Mouse (Mus musculus): ENCODE measurements around the gene Ap1m2.
A peak's percentile ranks its signal among the peaks of the same experiment; 100 is the strongest.
"Not testable (repeated sequence)": the region's sequence is repeated elsewhere in the genome, so short reads cannot be mapped to it uniquely, and the experiment has no call there.

Ap1m2 gene

DNA sequence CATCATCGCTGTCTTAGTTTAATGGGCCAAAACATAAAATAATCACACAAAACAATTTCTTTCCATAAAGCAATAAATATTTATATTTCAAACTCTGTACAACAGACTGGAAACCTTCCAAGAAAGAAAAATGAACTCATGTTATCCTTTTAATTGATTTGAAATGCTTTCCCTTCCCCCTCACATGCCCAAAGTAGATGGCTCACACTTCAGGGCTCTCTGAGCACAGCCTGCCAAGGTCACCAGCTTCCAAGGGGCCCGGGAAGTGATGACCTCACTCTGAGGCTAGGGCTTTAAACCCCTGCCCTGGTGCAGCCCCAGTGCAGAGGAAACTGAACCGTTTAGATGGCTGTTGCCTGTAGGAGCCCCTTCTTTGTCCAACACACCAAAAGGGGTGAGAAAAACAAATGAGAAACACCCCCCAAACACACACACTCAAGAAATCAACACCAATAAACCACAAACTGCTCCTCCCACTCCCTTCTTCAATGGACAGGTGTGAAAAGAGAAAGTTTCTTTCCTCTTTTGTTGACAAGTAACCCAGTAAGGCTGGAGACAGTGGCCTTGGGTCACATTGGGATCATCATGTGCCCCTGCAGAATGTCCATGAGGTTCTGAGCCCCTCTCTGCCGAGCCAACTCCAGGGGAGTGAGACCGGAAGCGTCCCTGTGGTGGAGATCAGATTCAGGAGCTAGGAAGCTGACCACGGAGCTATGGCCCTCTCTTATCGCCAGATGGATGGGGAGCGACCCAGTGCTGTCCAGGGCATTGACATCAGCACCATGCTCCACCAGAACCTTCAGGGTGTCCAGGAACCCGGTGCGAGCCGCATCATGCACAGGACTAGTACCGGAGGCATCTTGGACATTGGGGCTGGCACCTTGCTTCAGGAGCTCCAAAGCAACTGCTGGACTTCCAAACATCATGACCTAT, 23.5 kb downstream of the Ap1m2 start:
- DNase-seq (ENCODE audit: low spot score in 2 of 2): peak; percentile 73 to 76

DNA sequence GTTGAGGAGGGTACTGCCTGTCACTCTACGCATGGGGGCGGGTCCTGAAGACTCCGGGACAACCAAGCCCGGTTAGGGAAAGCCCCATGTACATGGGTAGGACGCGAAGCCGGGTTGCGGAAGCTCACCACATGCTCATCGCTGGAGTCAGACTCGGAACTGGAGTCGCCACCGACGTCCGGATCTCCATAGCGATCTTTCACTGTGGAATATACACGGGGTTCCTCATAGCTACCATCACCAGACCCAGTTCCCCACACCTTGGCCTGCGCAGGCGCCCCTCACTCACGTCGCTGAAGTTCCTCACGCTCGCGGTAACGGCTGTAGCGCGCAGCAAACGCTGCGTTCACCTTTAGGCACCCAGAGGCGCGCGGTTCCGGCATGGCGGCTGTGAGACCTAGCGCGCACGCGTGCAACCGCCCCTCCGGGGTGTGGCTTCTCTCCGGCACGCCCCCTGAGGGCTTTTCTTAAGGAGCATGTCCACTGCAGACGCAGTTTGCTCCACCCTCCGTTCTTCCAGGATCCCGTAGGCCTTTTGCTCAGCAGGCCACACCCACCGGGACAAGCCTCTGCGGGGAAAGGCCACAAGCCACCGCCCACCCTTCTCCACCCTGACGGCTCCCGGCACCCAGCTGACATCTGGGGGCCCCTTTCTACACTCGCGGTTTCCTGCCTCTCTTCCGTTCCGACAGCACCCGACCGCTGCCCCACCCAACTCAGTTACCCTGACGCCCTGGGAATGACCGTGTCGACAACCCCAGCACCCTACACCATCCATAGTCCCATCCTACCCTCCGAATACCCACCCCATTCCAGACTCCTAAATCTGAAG, 24.4 kb downstream of the Ap1m2 start, which contains the start of gene Kri1:
Kri1 (minus strand) TSS at position 399 of the 832 bp plus-strand sequence.
- DNase-seq (ENCODE audit: low spot score in 2 of 2): peak; percentile 96

DNA sequence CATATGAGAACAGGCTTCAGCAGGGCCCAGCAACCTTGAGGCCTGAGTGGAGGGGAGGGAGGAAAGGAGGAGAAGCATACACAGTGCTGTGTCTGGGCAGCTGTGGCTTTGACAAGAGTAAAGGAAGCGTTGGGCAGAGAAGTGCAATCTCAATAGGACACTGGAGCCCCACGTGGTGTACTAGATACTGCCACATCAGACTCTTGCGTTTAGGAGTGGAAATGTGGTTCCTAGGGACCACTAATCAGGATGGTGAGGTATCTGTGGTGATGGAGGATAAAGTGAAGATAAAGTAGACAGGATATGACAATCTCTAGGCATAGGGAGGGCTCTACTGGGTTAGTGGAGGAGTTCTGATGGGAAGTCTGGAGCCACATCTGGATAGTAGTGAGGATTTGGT, 25.4 kb downstream of the Ap1m2 start:
- peak in 1 of 2 experiments; percentile 23 for DNase-seq (ENCODE audit: low spot score in 2 of 2)

DNA sequence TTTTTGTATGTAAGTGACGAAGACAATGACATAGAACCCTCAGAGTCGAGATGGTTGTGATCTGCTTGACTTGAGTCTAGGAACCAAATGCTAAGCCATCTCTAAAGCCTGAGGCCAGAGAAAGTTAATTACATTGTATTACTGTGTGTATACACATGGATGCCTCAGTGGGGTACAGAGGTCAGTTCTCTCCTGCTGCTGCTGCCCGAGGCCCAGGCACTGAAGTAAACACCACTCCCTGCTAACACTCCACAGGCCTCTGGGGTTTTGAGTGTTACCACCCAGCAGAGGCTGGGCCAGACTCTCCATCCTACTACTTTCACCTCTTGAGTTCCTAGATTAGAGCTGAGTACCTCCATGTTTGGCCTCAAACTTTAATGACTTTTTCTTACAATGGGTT, 28.1 kb downstream of the Ap1m2 start:
- no peak for DNase-seq (ENCODE audit: low spot score in 2 of 2)

DNA sequence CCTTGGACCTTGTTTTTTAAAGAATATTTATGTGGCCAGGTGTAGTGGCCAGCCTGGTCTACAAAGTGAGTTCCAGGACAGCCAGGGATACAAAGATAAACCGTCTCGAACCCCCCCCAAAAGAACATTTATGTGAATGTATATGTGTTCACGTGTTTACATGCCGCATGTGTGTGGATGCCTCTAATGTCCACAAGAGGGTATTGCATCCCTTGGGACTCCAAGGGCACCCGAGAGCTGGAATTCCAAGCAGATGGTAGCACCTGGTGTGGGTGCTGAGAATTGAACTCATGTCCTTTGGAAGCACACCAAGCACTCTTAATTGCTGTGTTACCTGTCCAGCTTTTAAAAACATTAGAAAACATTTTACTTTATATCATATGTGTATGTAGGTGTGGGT, 28.5 kb downstream of the Ap1m2 start:
- DNase-seq (ENCODE audit: low spot score in 2 of 2): no peak

DNA sequence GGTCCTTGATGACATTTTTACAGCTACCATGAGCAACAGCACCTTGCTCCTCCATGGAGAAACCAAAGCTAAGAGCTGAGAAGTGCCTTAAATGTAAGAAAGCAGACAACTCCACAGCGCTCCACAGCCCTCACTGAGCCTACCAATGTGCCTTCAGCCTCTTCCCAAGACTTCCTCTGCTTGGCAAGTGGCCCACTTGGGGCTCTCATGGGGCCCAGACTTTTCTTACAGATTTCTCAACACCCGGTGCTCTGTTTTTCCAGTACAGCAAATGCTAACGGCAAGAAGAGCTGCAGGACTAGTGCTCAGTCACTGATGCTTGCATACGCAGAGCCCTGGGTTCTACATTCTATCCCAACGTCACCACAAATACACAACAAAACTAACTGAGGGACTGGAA, 34.4 kb downstream of the Ap1m2 start:
- no peak for DNase-seq (ENCODE audit: low spot score in 2 of 2)

DNA sequence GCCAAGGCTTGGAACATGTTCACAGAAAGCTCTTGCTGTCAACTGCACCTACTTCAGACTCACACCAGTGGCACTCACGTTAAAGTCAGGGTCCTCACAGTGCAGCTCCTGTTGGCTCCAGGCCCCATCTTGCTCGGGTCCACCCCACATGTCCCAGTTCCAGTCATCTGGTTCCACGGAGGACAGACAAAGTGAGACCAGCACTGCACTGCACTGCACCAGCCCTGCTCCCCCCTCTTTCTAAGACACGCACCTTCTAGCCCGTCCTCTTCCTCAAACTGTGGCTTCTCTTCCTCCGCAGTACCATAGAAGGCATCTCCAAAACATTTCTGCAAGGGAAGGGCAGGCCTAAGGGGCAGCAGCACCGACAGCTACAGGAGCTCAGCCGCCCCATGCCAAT, 35.8 kb downstream of the Ap1m2 start:
- no peak for DNase-seq (ENCODE audit: low spot score in 2 of 2)

DNA sequence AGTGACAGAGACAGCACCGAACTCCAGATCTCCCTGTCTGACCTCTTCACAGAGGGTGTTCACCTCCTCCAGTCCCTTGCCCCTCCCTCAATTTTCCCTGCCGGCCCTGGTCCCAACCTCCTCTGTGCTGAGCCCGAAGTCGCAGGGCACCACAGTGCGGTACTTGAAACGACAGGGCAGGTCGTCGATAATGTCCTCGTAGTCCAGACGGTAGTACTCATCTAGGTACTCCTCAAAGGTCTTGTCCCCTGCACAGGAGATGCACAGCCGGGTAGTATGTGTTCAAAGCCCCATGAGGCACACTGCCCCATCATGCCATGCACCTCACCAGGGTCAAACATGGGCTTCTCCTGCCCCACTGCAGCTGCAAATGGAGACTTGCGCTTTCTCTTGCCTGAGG, 36.4 kb downstream of the Ap1m2 start:
- no peak for DNase-seq (ENCODE audit: low spot score in 2 of 2)

DNA sequence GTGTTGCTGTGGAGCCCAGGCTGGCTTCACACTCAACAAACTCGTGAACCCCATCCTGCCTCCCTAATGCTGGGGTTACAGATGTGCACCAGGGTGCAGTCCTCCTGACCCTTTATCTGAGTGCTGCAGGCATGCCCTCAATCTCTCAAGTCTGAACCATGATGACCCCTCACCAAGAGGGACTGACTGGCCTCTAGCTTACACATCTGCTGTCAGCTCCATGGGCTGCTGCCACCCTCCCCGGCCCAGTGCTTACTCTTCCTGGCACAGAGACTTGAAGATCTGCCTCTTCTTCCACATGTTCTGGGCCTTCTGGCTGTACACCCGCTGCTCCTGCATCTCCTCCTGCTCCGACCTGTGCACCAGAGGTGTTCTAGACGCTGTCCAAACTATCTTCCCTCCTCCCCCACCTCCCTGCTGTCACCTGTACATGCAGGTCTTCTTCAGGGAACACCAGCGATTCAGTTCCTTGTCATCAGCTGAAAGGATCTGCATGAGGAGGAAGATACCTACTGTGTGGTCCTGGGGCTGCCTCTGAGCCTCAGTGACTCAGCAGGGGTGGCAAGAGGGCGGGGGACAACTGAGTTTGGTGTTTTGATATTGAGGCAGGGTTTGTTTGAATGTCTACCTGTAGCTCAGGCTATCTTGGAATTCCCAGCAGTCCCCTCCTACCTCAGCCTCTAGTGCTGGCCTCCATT, 37.0 kb downstream of the Ap1m2 start:
- DNase-seq (ENCODE audit: low spot score in 2 of 2): no peak

DNA sequence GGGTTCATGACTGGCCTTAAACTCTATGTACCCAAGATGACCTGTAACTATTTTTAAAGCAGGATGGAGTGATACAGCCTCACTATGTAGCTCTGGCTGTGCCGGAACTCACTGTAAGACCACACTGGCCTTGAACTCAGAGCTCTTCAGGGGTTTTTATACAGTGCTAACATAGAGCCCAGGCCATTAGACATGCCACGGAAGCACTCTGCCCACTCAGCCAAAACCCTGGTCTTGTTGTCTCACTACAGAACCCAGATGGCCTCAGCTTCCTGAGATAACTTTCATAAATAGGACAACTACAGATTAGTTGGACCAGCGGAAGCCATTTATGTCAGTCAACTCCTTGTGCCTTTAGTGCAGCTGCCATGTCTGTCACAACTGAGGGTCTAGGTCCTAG, 37.8 kb downstream of the Ap1m2 start:
- no peak for DNase-seq (ENCODE audit: low spot score in 2 of 2)

DNA sequence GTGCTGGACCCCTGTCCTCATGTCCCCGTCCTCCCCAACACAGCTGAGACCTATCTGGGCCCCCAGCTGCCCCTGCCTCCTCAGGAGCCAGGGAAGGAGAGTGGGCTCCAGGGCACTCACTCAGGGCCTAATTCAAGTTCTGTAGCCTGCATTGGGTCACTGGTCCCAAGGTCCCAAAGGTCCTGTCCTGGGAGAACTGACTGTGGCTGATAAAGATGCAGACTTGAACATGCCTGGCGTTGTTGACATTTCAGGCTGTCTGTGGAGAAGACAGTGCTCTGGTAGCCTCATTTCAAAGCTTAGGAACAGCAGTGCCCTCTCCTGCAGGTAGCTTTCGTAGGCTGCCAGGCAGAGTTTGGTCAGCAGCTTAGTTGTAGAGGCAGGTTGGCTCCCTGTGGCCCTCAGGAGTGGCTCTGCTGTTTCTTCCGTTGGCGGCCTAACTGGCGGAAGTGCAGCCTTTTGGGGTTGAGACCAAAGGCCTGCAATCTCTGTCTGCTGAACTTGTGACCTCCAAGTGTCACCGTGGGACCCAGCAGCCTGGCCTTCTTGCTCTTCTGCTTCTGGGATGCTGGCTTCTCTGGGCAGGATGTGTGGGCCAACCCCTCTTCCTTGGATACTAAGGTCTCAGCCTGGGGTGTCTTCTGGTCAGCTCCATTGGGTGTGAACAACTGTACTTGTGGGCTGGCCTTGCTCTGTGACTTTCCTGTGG, 38.5 kb downstream of the Ap1m2 start:
- DNase-seq (ENCODE audit: low spot score in 2 of 2): no peak

DNA sequence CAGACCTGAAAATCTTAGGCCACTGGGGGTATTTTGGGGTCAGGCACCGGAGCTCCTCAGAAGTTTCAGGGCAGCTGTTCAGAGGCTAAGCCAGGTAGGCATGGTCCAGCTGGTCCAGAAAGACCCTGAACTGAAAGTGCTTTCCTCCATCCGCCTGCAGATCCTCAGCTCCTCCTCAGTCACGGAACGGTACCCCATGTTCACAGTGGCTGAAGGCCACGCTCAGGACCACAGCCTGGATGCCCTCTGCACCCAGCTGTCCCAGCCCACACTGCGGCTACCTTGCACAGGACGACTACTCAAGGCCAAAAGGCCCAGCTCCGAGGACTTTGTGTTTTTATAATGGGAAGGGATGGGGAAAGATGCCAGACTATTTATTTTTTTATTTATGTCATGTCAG, 39.0 kb downstream of the Ap1m2 start:
- no peak for DNase-seq (ENCODE audit: low spot score in 2 of 2)

DNA sequence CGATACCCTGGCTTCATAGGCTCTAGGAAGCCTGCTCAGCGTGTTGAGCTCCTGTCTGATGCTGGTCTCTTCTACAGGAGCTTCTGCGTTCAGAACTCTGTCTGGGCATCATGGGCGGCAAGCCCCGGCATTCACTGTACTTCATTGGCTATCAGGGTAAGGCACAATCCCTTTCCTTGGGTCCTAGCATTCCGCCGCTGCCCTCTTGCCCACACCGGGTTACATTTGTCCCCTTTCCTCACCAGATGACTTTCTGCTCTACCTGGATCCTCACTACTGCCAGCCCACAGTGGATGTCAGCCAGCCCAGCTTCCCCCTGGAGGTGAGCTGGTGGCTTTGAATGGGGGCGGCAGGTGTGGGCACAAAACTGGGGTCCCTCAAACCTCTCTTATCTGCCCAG, 39.7 kb downstream of the Ap1m2 start:
- no peak for DNase-seq (ENCODE audit: low spot score in 2 of 2)

DNA sequence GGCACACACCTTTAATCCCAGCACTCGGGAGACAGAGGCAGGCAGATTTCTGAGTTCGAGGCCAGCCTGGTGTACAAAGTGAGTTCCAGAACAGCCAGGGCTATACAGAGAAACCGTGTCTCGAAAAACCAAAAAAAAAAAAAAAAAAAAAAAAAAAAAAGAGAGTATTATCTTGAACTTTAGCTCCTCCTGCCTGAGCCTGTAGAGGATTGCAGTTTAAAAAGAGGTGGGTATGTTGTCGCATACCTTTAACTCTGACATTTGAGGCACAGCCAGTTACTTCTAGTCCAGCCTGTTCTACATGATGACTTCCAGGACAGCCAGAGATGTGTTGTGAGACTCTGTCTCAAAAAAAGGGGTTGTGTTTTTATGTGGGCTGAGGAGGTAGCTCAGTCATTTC, 42.5 kb downstream of the Ap1m2 start:
- not testable (repeated sequence) for DNase-seq (ENCODE audit: low spot score in 2 of 2)

DNA sequence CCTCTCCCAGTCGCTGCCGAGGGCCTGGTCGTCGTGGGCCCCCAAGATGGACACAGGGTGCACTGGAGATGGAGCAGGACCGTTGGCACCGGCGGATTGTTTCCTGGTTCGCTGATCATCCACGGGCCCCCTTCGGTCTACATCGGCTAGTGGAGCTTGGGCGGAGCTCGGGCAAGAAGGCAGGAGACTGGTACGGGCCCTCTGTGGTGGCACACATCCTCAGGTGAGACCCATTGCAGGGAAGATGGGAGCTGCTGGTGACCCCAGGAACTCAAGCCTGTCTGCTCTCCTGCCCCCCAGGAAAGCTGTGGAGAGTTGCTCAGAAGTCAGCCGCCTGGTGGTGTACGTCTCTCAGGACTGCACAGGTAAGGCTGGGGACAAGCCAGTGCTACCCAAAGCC, 43.8 kb downstream of the Ap1m2 start:
- no peak for DNase-seq (ENCODE audit: low spot score in 2 of 2)

DNA sequence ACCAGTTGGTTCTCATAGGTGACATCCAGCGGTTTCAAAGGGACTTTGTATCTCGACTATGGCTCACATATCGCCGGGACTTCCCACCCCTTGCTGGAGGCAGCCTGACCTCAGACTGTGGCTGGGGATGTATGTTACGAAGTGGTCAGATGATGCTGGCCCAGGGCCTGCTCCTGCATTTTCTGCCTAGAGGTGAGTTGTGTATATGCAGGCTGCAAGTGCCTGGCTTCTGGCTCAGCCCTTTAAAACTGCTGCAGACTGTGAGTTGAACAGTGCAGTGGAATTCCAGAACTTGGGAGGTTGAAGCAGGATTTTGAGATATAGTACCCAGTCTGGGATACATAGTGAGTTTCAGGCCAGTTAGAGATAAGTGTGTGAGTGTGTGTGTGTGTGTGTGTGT, 45.2 kb downstream of the Ap1m2 start:
- no peak for DNase-seq (ENCODE audit: low spot score in 2 of 2)

DNA sequence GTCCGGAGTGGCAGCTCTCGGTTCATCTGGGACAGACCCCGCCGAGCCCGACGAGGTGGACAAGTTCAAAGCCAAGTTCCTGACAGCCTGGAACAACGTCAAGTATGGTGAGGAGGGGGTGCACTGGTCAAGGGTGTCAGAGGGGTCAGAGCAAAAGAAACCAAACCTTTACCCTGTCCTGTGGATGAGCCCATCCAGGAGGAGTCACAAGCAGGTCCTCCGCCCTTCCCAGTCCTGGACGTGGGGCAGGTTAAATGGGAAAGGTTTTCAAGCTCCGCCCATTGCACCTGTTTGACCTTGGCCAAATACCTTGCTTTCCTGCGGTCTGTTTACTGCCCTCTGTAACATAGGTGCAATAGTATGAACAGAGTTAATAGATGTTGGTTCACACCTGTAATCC, 46.5 kb downstream of the Ap1m2 start:
- DNase-seq (ENCODE audit: low spot score in 2 of 2): no peak

DNA sequence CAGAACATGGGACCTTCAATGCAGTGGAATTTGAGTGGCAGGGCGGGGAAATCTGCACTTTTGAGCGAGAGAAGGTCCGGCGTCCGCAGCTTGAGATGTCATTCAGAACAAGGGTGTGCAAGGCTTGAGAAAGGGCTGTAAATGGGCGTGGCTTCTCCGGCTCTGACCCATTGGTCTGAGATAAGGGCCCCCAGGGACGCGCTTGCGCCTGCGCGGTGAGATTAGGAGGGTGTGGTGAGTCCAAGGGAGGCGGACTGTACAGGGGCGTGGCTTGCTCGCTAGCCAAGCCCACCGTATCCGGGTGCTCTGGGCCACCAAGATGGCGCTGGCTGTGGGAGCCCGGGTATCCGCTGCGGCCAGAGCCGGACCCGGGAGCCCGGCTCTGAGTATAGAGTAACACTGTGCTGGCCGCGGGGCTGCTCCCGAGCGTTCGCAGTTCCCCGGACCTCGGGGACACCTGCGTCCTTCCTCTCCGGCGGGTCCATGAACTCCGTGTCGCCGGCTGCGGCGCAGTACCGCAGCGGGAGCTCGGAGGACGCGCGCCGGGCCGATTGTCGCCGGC, 47.1 kb downstream of the Ap1m2 start, which contains the start of gene Atg4d:
Atg4d (plus strand) TSS at position 294 of the 562 bp plus-strand sequence.
- DNase-seq (ENCODE audit: low spot score in 2 of 2): peak; percentile 97 to 98

DNA sequence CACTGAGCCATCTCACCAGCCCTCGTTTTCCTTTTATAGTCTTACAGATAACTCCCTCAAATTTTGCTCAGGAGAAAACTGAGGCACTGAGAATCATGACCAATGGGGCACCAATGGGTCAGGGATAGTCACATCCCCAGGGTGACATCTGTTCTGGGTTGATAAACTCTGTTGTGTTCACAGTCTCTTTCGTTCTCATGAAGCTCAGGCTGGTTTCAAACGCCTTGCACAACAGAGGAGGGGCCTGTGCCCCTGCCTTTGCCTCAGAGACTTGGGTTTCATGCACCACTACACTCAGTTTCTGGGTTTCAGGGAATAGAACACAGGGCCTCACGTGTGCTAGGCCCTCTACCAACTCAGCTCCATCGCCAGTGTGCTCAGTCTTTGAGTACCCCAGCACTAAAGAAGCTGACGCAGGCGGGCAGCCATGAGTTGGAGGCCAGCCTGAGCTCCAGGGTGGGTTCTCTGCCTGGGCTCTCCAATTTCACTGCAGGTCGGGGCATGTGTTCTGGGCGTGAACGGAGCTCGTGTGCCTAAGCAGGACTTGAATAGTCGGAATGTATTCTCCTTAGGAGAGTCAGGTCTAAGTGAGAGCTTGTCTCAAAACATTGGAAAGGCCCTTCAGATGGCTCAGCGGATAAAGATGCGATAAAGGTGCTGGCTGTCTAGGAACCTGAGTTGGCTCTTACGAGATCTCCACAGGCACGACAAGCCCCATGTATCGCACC, 47.7 kb downstream of the Ap1m2 start:
- DNase-seq (ENCODE audit: low spot score in 2 of 2): no peak

DNA sequence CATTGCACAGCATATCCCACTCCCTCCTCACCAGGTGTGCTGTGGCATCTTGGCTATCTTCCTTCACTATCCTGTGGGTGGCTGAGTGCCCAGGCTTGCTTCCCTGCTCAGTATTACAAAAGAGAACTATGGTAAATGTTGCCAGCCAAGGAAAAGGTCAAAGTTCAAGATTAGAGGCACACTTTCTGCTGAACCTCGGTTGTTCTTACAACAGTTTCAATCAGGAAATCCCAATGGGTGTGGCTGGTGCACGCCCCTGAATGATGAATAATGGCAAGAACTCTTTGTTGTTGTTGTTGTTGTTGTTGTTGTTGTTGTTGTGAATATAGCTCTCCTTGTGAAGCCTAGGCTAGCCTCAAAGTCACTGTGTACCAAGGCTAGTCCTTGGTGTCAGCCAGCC, 50.3 kb downstream of the Ap1m2 start:
- DNase-seq (ENCODE audit: low spot score in 2 of 2): no peak
